Mouse (Mus musculus) gastrocnemius, adult 8-10 months (tissue): ENCODE measurements at regions not wholly inside any gene's neighbourhood (a gene's known extent, or its start where the extent isn't known, plus 50 kb on each side); places are given as distances from the start of the nearest gene placed in this dataset.

Source experiments
- DNase-seq, 2 experiments: peaks; one replicate each; pipeline ENCODE4 v3.0.0; 2022; ENCODE audit warnings: low spot score in 2 of 2

- no peak for DNase-seq
These were observed 97.9 kb upstream of the Irx3 start for GRCm38 (mm10) chr8:91899747-91900146.

- no peak for DNase-seq
These were observed 95.5 kb upstream of the Irx3 start for GRCm38 (mm10) chr8:91897381-91897780.

GRCm38 (mm10) chr8:91895987-91896386 lies 94.1 kb upstream of the Irx3 start:
- no peak for DNase-seq

GRCm38 (mm10) chr8:91884862-91885261 lies 83.0 kb upstream of the Irx3 start:
- no peak for DNase-seq

- no peak for DNase-seq
These were observed 82.5 kb upstream of the Irx3 start for GRCm38 (mm10) chr8:91884325-91884724.

GRCm38 (mm10) chr8:91883012-91883411 lies 81.1 kb upstream of the Irx3 start:
- no peak for DNase-seq

GRCm38 (mm10) chr8:91878886-91879285 lies 77.0 kb upstream of the Irx3 start:
- DNase-seq: no peak

- no peak for DNase-seq
These were observed 74.3 kb upstream of the Irx3 start for GRCm38 (mm10) chr8:91876161-91876560.

- DNase-seq: no peak
These were observed 71.4 kb upstream of the Irx3 start for GRCm38 (mm10) chr8:91873232-91873631.

- DNase-seq: no peak
These were observed 70.6 kb upstream of the Irx3 start for GRCm38 (mm10) chr8:91872278-91873115.

- DNase-seq: no peak
These were observed 65.2 kb upstream of the Irx3 start for GRCm38 (mm10) chr8:91867069-91867468.

- DNase-seq: no peak
These were observed 64.2 kb upstream of the Irx3 start for GRCm38 (mm10) chr8:91866076-91866475.

GRCm38 (mm10) chr8:91865361-91865760 lies 63.5 kb upstream of the Irx3 start:
- DNase-seq: no peak

- no peak for DNase-seq
These were observed 61.6 kb upstream of the Irx3 start for GRCm38 (mm10) chr8:91863505-91863904.

- DNase-seq: no peak
These were observed 54.0 kb upstream of the Irx3 start for GRCm38 (mm10) chr8:91855881-91856280.

- no peak for DNase-seq
These were observed 52.5 kb upstream of the Irx3 start for GRCm38 (mm10) chr8:91854369-91854768.

GRCm38 (mm10) chr8:91853803-91854202 lies 51.9 kb upstream of the Irx3 start:
- DNase-seq: no peak

GRCm38 (mm10) chr8:91853336-91853735 lies 51.5 kb upstream of the Irx3 start:
- DNase-seq: no peak
